Mouse (Mus musculus) left cerebral cortex, postnatal 14 days (tissue): ENCODE measurements around the gene Fat3. TPM values are rescaled to one million over a fixed set of nuclear protein-coding genes. Genes with fewer than 3 reads are reported as not detected.

ENCODE experiments used
- DNase-seq, 2 experiments: peaks; one replicate each; pipeline ENCODE4 v3.0.0; 2021 to 2022; ENCODE audit warnings: low spot score in 2 of 2, mixed read lengths in 1 of 2
- intact Hi-C: fragments of 180-260 bp; cut with DNase I; formaldehyde crosslinking; loops from one replicate; pipeline ENCODE4 v1.15.1; 2025
- total RNA-seq, 2 experiments: library from RNA; stranded (reverse); gene quantifications; 2 replicates each; pipeline ENCODE4 v1.2.3; 2021

Fat3 gene
- total RNA-seq, 2 experiments from 2014 or later = 61.3 to 69.1 TPM

GRCm38 (mm10) chr9:16460591-16460990, 40.5 kb downstream of the Fat3 start:
- intact Hi-C loops = no loop called here

GRCm38 (mm10) chr9:16441930-16442329, 59.2 kb downstream of the Fat3 start:
- intact Hi-C loops = no loop called here
- no peak for DNase-seq

More at GRCm38 (mm10) chr9:16460591-16460990, 40.5 kb downstream of the Fat3 start:
- DNase-seq = no peak

DNA sequence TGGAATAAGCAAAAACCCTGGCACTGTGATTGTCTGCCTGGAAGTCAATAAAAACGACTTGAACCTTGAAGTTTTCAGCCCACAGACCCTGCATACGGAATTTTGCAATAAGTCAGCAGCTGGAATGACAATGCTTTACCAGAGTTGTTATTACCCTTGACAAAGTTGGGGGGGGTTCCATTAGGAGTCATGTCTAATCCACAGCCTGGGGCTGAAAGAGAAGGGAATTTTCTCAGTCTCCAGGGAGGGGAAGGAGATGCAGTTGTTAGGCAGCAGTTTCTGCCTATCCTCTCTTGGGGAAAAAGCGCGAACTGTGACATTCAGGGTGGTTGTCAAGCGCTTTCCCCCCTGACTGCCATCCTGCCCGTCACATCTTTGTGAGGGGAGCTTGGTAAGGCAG, 60.4 kb downstream of the Fat3 start:
- intact Hi-C loops = no loop called here

DNA sequence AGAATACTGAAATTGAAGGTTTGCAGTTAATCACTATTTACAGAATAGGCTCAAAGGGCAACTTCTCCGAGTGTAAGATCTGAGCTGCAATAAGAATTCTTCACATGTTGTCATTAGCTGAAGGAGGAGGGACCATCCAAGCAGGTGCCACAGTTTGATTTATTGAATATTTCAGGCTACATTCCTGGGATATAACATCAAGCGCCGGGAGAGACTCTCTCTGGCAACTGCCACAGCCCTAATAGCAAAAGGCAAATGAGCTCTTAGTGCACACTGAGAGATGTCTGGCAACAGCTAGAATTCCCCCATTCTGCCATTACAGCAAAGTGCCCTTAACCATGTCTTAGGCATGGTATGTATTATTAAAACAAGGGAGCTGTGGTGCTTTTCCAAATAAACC, 61.1 kb downstream of the Fat3 start:
- intact Hi-C loops = no loop called here
- DNase-seq = no peak

More for the DNA sequence above, 60.4 kb downstream of the Fat3 start:
- DNase-seq = no peak

GRCm38 (mm10) chr9:16437805-16438204, 63.3 kb downstream of the Fat3 start:
- DNase-seq = no peak
- intact Hi-C loops = no loop called here

- intact Hi-C loops = no loop called here
- no peak for DNase-seq
Observed at GRCm38 (mm10) chr9:16428589-16428988, 72.5 kb downstream of the Fat3 start.

GRCm38 (mm10) chr9:16422707-16423106, 78.4 kb downstream of the Fat3 start:
- intact Hi-C loops = no loop called here
- no peak for DNase-seq

- no peak for DNase-seq
- intact Hi-C loops = no loop called here
Observed at GRCm38 (mm10) chr9:16402815-16403214, 98.3 kb downstream of the Fat3 start.

- DNase-seq = peak in 1 of 2 experiments; percentile 7
- intact Hi-C loops = no loop called here
Observed at GRCm38 (mm10) chr9:16398734-16399686, 102.1 kb downstream of the Fat3 start.

- DNase-seq = no peak
- intact Hi-C loops = no loop called here
Observed at GRCm38 (mm10) chr9:16389141-16389540, 111.9 kb downstream of the Fat3 start.

DNA sequence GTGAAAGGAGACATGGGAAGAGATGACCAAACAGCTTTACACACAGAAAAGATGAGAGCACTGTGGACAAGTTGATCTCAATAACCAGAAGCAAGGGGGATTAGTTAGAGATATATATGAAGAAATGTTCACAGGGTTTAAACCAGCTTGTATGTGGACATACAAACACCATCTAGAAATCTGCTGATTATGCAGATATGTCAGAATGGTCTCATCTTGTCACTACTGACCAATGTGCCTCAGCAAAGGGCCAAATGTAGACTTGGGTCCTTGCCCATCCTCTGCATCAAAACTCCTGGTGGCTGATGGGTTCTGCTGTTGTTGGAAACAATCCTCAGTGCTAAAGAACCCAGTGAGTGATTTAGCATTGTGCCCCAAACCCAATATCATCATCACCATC, 113.6 kb downstream of the Fat3 start:
- no peak for DNase-seq
- intact Hi-C loops = no loop called here

DNA sequence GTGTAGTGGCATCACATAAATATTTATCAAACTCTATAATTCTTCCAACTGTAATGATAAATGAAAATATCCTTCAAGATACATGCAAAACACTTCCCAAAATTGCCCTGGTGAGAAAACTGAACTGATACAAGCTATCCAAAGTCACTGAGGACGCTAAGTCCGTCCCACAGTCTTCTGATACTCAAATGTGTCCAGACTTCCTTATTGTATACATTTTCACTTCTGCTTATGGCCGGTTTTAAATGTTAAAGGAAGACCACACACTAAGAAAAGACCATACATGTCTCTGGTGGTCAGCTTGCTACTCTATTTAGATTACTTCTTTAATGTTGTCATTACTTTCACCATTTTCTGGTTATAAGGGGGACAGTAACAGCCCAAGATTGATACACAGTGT, 137.4 kb downstream of the Fat3 start:
- intact Hi-C loops = no loop called here
- DNase-seq = no peak

DNA sequence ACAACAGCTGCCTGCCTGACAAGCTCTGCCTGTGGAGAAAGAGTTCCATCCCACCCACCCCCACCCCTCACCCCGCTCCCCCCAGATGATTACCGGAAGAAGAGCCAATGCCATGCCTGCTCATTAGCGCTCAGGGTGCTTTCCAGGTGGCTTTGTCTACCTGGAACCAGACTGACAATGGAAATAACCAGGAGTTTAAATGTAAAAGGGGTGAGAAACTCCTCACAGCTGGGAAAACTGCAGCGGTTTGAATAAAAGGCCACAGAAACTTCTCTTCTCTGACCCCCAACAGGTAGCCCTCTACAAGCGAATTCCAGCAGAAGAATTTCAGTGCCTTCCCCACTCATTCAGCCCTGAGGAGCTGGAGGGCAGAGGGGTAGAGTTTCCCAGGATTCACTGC, 139.3 kb downstream of the Fat3 start:
- no peak for DNase-seq

DNA sequence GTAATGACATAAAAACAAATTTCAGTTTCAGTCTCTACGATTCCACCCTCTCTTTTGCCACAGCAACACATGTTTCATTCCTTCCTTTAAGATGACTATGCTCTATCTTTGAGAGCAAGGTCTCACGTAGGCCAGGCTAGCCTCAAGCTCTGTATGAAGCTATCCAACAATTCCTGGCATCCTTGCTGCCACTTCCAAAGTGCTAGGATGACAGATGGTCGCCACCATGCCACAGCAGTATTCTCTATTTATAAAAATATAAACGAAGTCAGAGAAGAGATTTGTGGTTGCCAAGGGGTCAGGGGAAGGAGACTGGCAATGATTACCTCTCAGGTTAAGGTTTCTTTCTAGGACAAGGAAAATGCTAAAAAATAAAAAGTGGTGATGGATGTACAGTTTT, 144.4 kb downstream of the Fat3 start:
- DNase-seq = no peak
- intact Hi-C loops = no loop called here

More for the DNA sequence above, 139.3 kb downstream of the Fat3 start:
- intact Hi-C loops = no loop called here

GRCm38 (mm10) chr9:16354906-16355305, 146.2 kb downstream of the Fat3 start:
- intact Hi-C loops = no loop called here
- DNase-seq = no peak

- no peak for DNase-seq
- intact Hi-C loops = no loop called here
Observed at GRCm38 (mm10) chr9:16353049-16353724, 147.9 kb downstream of the Fat3 start.

DNA sequence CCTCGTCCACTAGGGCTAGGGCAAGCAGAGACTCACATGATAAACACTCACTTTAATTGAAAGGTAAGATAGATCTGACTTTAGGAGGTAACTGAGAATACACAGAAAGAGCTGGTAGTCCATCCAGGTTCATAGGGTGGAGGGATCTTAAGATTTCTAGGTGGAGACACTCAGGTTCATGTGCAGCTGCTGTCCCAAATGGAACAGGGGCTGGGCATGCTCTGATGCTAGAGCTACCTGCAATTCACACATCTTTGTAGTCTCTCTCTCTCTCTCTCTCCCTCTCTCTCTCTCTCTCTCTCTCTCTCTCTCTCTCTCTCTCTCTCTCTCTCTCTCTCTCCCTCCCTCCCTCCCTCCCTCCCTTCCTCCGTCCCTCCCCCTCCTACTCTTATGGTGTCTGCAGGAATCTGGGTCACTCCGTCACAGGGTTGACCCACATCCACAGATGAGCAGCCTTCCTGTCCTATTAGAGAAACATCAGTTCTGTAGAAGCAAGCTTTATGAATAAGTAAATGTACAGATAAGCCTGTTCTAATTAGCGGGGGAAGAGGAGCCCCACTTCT, 148.5 kb downstream of the Fat3 start:
- DNase-seq = no peak

DNA sequence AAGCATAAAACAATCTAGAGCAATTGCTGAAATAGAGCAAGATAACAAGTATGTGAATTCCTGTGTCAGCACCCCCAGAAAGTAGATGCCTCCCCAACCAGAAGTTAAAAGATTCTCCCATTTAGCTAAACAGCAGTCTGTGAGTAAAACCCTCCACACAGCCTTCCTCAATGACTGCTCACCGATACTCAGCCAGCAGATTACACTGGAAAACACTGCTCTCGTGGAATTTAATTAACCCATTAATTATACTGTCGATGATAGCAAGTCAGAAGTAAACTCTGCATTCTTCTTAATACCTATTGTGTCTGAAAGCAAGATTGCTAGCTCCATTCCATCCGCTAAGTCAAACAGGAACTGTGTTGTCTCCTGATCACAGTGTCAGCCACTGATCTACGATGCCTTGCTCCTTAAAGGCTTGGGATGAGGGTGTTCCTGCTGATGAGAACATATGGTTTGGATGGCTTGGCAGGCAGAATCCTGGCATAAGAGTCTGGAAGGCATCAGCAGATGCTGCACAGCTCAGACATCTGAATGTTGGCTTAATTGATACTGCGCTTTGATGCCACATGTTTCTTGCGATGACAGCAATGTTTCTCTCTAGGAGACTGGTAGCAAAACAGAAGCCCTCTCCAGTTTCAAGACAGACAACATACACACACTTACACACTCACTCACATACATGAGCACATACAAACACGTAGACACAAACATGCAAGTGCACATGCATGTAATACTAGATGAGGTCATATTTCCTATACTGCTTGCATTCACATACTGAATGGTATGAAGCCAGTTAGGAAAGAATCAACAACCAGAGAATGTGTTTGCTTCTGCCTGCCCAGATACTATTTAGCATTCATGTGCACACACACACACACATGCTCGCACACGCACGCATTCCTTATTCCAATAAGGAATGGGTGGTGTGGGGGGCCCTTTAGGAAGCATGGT, 155.9 kb downstream of the Fat3 start:
- DNase-seq = peak; percentile 40 to 55
- intact Hi-C loops = no loop called here

More for the DNA sequence above, 148.5 kb downstream of the Fat3 start:
- intact Hi-C loops = no loop called here

DNA sequence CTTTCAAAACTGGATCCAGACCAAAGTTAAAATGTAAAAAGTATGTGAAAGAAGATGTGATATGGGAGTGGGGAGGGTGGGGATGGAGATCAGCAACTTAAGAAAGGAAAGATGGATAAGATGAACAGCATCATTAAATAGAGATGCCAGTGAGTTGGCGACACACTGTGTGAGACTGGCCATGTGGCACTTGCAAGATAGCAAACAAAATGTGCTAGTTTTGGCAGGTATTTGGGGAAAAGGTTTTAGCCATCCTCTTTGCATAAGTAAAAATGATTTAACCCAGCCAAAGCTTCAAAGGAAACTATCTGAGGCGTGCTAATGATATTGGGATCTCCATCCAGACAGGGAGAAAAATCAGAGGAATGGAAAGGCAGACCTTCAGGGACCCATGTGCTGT, 157.9 kb downstream of the Fat3 start:
- no peak for DNase-seq
- intact Hi-C loops = no loop called here
